Mouse (Mus musculus): ENCODE results near the gene Gal3st1.

- TF ChIP-seq CTCF (IDR thresholded peaks at IDR 0.05; ENCODE audit: borderline replicate concordance, control insufficient read depth, extremely low read depth, insufficient read depth, low read length, poor library complexity) = no peak
- no peak for TF ChIP-seq POLR2A (IDR thresholded peaks at IDR 0.05; ENCODE audit: control insufficient read depth, extremely low read depth, insufficient read depth, low read length, poor library complexity)
These were observed 48.5 kb downstream of the Gal3st1 start for GRCm38 (mm10) chr11:4031961-4032360.
